Mouse (Mus musculus): ENCODE data around the gene Tra2a.
"Not testable (repeated sequence)": the region's sequence is repeated elsewhere in the genome, so short reads cannot be mapped to it uniquely, and the experiment has no call there.

Tra2a gene

DNA sequence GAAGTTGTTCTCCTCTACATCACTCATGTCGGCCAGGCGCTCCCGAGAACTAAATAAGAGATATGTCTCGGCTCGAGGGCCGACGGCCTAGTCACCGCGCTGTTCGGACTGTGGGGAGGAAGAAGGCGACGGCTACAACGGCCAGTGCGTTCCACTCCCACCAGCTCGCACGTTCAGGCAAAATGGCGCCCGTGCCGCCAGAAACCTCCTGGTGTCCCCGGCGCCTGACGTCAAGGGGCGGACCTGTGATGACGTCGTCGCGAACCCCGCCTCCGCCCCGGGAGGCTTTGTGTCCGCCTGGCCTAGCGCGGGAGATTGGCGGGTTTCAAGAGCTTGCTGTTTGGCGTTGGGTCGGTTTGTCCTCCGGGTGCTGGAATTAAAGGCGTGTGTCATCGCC lies at the start of gene Tra2a:
Gene Tra2a (minus strand): TSS at position 187 of the 397 bp plus-strand sequence.
- peak; percentile 98 for DNase-seq

- DNase-seq, result no peak
These were observed 34.5 kb upstream of the Tra2a start for GRCm38 (mm10) chr6:49298286-49298685.

DNA sequence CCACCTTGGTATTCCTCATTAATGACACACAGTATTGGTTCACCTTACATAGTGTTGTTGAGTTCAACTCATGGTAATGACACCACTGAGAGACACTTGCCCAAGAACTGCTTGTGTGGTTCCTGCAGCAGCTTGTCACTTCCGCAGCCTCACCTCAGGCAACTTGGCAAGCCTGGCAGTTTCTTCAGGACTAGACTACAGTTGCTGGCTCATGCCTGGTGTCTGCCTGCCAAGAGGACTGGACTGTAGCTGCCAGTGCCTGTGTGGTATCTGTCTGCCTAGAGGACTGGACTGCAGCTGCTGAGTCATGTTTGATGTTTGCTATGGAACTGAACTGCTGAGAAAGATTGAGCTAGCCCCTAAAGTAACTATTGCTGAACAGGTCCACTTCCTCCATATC lies 18.3 kb upstream of the Tra2a start:
- DNase-seq, result no peak

DNA sequence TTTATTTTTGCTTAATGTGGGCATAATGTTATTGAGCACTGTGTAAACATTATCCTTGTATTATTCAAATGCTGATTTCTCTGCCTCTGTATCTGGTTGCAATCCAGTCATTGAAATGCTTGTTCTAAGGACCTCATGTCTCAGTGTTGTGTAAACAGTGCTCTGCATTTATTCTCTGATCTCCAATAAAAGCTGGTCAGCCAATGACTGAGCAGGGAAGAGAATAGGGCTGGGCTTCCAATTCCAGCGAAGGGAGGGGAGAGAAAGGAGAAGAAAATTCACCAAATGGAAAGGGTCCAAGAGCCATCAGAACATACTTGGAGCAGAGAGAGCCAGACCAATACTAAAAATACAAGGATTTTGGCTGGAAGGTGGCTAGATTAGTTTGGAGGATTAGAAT lies 17.1 kb upstream of the Tra2a start:
- DNase-seq, result no peak

GRCm38 (mm10) chr6:49275296-49275695 lies 11.5 kb upstream of the Tra2a start:
- no peak for DNase-seq

- no peak for DNase-seq
These were observed 10.7 kb upstream of the Tra2a start for GRCm38 (mm10) chr6:49274416-49275091.

- DNase-seq, result no peak
These were observed 10.1 kb upstream of the Tra2a start for GRCm38 (mm10) chr6:49273934-49274333.

DNA sequence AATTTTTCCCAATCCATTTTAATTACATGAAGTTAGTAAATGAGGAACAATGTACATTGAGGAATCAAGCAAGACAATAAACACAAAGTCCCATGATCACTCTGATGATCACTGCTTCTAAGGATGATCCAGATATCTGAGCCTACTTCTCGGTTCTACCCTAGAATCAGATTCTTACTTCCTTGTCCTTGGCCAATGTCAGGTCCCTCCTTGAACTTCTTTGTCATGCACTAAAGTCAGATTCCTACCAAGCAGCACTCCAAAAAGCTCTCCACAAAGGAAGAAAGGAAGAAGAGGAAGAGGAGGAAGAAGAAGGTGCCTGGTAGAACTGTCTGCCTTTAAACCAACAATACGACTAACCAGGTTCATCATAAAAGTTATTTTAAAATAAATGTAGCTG lies 9.0 kb upstream of the Tra2a start:
- no peak for DNase-seq

GRCm38 (mm10) chr6:49271815-49272214 lies 8.0 kb upstream of the Tra2a start:
- DNase-seq, result no peak

DNA sequence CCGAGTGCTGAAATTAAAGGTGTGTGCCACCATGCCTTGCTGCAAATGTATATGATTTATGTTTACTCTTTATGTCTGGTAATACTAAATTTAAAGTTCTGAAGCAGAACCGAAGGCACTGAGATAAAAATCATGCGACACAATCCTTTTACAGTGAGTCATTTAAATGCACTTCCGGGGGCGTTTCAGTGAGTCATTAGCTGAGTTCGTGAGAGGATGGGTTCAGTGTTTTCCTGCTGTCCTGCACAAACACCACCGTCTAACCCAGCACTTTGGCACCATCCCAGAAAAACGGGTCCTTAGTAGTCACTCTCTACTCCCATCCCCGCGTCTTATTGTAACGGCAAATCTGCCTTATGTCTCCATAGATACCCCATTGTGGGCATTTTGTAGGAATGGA lies 6.1 kb upstream of the Tra2a start:
- DNase-seq, result no peak

- peak; percentile 91 for DNase-seq
These were observed 5.4 kb upstream of the Tra2a start for GRCm38 (mm10) chr6:49269200-49269599.

GRCm38 (mm10) chr6:49267686-49268085 lies 3.9 kb upstream of the Tra2a start:
- DNase-seq, result no peak

- not testable (repeated sequence) for DNase-seq
These were observed 1.4 kb upstream of the Tra2a start for GRCm38 (mm10) chr6:49265207-49265606.

- DNase-seq, result not testable (repeated sequence)
These were observed 613 bp upstream of the Tra2a start for GRCm38 (mm10) chr6:49264446-49264845.

DNA sequence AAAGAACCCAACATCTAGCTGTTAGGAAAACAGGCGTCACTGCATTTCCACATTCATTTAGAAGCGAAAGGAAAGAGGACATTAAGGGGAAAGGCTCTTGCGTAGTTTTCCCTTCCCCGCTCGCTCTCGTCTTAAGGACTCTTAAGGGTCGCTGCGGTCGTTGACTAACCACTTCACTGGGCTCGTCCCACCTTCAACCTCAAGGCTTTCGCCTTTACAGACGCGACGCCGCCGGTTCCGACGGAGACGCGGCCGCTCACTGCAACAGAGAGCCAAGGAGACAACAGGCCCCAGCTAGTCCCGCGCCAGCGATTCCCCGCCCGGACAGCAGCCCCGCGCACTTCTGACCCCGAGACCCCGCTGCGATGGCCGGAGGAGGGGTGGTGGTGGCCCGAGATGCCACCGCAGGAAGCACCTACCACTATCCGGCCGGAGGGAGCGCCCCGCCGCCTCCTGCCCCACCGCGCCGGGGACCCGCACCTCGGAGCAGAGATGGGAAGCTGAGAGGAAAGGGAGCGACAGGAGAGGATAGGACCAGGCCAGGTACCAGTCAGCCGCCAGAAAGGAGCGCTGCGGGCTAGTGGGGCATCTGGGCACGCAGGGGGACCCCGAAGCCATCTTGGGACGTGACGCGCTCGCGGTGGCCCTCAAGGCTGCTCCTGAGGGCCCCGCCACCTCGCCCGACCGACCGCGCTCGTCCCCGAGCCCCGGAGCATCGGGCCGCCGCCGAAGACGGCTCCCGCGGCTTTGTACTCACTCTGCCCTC lies 569 bp downstream of the Tra2a start:
- no peak for DNase-seq

DNA sequence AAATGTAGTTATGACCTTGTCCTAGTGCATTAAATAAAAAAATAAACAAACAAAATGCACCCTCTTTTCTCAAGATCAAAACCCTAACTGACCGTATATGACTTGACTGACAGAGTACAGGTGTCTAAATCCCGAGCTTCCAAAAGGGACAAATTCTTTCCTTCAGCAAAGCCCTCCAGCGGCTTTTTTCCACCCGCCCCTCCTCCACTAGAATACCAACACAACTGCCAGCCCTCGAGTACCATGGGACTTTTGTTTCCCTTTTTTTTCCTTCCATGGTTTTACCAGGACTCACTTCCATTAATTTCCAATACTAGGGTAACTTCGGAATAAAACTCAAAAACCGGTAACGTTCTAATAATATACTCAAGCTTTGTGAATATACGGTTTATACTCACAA lies 1.4 kb downstream of the Tra2a start:
- no peak for DNase-seq

DNA sequence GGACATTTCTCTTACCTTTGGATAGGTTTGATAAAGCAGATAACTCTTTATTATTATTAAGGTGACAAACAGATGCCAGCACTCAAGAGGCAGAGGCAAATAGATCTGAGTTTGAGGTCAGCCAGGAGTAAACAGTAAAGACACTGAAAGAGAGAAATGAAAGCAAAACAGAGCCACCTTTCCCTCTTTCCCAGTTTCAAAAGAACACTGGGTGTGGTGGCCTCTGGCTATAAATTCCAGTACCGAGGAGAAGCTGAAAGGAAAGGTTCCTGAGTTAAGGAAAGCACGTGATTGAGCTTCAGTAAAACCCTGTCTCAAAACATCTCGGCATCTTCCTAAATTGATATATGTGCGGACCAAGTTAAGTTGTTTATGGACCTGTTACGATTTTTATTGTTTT lies 4.1 kb downstream of the Tra2a start:
- DNase-seq, result no peak

- DNase-seq, result no peak
These were observed 6.0 kb downstream of the Tra2a start for GRCm38 (mm10) chr6:49257880-49258279.

- no peak for DNase-seq
These were observed 11.6 kb downstream of the Tra2a start for GRCm38 (mm10) chr6:49252207-49252606.

DNA sequence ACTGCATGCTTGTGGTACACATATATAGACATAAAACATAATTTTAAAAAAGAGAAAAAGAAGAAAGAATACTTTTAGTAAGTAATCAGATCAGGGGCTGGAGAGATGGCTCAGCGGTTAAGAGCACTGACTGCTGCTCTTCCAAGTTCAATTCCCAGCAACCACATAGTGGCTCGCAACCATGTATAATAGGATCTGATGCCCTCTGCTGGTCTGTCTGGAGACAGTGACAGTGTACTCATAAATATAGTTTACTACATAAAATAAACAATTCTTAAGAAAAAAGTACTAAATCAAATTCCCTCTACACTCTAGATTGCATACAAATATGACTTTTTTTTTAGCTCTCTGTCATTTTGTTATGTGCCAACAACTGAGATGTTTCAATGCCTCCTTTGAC lies 12.6 kb downstream of the Tra2a start:
- no peak for DNase-seq

DNA sequence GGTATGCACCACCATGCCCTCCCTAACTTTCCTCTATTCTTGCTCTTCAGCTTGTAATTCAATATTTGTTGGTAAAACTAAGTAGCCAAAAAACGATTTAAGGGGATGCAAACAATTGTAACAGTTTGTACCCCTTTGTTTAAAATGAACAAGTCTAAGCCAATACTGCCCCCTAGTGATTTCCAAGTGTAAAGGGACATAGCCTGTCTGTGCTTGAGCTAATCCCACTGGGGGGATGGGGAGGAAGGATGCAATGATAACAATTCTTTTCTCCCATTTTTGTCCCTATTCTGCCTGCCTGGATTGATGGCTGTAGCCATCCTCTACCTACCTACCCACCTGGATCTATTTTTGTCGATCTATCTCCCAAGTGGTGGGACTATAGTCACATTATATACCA lies 16.6 kb downstream of the Tra2a start:
- DNase-seq, result no peak

DNA sequence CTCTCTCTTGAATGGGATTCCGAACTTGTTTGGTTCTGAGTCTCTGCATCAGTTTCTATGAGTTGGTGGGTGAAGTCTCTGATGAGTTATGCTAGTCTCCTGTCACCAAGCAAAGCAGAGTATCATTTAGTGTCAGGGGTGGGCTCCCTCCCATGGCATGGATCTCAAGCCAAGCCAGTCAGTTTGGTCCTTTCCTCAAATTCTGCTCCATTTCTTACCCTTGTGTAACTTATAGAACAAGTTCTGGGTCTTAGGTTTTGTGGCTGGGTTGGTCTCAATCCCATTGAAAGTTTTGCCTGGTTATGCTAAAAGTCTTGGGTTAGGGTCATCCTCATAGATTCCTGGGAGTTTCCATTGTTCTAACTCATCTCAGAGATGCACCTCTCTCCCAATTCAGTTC lies 21.5 kb downstream of the Tra2a start:
- no peak for DNase-seq

- DNase-seq, result no peak
These were observed 22.3 kb downstream of the Tra2a start for GRCm38 (mm10) chr6:49241562-49241961.

GRCm38 (mm10) chr6:49236331-49236730 lies 27.5 kb downstream of the Tra2a start:
- DNase-seq, result peak; percentile 100

- peak; percentile 73 for DNase-seq
These were observed 30.5 kb downstream of the Tra2a start for GRCm38 (mm10) chr6:49233356-49233755.
